Mouse (Mus musculus) 416B (cell line): ENCODE results near the gene Ugt1a10.

ENCODE experiments used
- DNase-seq: peaks from one replicate; pipeline ENCODE4 v3.0.0; 2011; ENCODE audit warnings: low read depth

Ugt1a10 gene

DNA sequence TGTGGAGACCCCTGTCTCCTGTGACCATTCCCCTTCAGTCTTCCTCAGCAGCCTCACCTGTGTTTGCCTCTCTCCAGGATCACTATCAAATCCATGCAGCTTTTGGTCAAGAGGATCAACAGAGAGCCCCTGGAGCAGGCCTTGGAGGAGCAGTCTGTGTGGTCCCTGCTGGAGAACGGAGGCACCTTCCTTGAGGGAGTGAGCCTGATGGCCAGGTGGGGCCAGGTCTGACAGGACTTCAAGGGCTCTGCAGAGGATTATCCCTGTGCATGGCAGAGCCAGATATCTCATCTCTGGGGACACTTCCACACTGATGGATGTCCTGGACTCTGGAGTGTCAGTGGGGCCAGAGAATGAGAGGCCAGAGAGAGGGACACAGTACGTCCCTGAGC lies 200.3 kb downstream of the Ugt1a10 start:
- DNase-seq, result no peak

DNA sequence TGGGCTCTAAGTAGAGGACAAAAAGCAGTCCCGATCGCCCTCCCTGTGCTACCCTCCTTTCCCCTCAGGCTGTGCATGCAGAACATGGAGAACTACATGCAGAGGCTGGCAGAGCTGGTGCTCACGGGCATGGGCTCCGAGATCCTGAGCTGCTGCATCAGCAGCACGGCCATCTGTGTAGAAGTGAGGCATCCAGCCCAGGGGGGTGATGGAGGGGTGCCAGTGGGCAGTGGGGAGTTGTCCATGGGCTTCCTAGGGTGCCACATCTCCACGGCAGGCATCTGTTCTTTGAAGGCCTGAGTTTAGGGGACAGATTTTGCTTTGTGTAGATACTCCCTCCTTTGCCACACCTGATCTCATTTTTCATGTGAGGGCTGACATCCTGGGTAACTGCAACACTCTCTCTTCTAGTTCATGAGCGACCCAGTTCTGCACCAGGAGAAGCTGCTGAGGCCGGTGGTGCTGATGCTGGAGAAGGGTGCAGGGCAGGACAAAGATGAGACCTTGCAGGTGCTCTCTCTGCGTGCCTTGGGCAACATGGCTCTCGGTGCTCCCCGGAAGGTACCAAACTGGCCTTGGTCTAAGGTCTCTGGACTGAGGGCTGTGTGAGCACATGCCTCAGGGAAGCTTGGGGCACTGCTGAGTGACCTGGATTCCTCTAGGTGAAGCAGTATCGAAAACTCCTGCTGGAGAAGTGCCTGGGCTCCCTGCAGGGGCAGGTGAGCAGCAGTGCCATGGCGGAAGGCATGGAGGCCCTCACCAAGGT lies 201.0 kb downstream of the Ugt1a10 start:
- no peak for DNase-seq

DNA sequence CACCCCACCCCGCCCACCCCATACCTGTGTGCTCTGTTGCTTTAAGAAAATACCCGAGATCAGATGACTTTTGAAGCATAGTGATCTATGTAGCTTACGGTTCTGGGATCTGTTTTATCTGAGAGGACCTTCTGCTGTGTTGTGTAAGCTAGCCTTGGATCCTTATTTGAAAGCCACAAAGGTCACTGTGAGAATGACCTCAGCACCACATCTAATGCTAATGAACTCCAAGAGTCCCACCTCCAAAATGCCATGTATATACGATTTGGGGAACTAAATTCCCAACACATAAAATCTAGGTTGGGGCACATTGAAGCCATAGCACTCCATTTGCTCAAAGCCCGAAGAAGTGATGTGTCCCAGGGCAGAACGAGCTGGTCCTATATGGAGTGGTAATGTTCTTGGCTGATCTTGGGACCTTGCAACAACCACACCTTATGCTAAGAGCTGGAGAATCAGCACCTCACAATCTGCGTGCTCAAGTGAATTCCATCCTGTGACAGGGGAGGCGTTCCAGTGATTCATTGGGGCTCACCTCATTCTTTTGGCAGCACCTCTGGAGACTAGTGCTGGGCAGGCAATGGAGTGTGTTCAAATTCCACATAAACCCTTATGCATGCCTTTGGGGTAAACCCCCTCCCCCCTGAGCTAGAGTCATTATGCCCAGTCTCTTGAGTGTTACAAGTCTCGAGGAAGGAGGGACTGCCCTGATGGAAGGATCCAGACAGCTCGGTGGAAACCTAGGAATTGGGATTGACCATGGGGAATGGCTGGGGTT lies 201.9 kb downstream of the Ugt1a10 start:
- DNase-seq, result peak; percentile 67

DNA sequence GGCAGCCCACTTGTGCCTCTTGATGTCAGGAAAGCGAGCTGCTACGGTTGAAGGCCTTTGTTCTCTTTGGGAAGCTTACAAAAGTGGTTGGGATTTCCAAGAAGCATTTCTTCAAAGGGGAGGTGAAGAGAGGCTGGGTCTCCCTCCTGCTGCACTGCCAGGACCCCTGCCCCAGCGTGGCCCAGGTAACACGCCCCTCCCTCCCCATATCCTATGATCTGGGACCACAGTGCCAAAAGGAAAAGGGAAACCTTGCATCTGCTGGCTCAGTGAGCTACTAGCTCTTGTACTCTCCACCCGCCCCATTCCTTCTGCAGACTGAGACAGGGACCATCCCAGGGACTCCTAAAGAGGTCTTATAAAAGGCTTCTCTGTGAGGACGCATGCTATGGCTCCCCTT lies 202.5 kb downstream of the Ugt1a10 start:
- no peak for DNase-seq

DNA sequence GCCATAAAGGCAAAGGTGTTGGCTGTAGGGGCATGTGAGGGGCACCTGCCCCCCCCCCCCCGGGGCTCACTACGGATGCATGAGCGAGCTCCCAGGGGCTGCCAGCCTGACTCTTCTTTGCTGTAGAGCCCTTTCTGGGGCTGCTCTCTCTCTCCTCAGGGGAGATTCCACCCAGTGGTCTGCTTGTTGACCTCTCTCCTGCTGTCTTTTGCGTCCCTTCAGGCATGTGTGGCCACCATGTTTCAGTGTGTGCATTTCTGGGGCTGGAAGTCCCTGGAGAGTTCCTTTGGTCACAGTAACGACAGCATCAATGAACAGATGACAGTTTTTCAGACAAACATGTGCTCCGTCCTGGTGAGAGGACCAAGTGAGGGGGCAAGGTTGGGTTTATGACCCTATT lies 203.2 kb downstream of the Ugt1a10 start:
- no peak for DNase-seq

DNA sequence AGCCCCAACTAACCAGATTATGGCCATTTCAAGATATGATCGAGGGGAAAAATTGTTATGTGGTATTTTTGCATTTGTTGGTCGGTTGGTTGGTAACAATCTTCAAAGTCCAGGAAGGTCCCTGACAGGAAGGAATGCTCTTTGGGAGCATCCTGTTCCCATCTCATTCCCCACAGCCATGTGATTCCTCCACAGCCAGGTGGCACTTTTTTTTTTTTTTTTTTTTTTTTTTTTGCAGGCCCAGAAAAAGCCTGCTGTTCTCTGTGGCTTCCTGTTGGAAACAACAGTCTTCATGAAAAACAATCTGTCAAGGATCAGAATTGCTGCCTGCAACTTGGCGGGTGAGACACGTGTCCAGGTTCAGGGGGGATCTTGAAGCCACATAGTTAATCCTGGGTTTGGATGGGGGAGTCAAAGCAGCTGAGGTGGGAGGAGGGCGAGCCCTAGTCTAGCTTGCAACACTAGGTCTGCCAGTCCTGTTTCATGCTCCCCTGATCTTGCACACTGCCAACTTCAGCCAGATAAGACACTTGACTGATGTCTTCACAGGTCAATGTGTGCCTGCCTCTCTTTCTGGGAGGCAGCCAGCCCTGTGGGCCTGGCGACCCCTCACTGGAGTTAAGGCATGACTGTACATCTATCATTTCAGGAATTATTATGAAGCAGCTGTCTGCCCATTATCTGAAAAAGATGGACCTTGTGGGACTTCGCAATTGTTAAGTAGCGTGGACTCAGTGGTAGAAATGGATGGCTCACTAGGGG lies 203.9 kb downstream of the Ugt1a10 start:
- DNase-seq, result peak; percentile 54

DNA sequence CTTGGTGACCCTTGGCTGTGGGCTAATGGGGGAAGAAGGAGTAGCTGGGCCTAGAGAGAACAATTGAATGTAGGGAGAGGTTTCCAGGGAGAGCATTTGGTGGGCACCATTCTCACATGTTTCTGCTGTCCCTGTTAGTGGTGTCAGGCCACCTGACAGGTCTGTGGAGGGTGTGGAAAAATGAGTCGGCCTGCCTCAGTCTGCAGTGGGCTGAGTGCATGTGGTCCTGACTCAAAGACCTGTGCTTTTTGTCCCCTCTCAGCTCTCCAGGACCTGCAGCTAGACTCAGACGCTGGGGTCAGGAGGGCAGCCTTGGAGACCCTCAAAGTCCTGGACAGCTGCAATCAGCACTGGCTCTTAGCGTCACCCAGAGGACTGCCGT lies 204.4 kb downstream of the Ugt1a10 start:
- no peak for DNase-seq

DNA sequence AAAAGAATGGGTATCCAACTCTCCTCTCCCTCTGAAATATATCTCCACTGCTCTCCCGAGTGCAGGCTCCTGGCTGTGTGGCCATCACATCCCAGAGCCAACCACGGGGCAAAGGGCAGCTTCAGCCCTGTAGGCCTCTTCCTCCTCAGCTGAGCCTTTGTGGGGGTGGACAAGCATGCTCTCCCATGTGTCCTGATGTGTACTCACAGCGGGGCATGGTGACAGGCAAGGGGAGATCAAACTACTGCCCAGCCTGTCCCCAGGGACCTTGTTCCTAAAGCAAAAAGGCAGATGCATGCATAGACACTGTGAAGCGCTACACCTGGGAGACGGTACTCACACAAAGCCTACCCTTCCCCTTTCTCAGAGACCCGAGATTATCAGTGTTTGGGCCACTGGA lies 204.9 kb downstream of the Ugt1a10 start:
- no peak for DNase-seq

DNA sequence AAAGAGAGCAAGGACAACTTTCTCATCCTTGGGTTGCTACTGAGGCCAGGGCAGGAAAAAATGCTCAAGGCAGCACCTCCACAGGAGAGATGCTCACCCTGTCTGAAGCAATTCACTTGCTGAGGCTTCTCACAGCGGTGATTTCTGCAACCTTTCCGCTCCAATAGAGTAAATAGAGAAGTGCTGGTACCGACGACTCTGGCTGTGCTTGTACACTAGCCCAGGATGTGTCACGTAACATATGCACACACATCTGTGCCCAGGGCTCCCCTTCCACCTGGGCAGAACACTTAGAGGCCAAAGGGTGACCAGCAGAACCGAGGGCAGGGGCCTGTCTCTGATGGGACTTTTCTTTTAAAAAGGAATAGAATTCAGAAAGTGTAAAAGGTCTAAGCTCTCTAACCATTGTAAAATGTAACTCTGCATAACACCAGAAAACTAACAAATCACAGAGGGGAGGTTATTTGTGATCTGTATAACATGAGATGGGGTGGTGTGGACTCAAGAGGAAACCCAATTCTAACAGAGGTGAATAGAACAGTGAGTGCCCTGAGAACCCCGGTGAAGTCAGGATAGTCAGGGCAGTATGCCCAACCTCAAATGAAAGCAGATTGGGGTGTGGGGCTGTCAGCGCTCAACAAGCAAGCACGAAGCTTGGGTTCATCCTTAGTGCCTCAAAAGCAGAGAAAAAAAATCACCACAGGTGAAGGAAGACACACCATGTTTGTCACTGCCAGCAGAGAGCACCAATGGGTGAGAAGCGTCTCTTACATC lies 205.6 kb downstream of the Ugt1a10 start:
- peak; percentile 60 for DNase-seq

DNA sequence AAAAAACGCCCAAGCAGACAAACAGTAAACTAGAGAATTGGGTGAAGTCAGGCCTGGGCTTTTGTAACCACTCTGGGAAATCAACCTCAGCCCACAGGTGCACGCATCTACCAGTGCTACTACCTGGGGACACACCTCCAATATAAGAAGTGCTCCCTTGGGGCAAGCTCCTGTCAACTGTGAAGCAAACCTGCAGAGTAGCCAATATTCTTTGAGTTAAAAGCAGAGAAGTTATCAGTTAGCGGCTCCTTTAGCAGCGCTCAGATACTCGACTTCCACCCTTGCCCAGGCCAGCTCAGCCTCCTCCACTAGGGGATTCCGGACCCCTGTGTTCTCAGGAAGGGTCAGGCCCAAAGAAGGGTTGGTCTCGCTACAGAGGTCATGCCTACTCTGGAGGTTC lies 206.5 kb downstream of the Ugt1a10 start:
- DNase-seq, result no peak

DNA sequence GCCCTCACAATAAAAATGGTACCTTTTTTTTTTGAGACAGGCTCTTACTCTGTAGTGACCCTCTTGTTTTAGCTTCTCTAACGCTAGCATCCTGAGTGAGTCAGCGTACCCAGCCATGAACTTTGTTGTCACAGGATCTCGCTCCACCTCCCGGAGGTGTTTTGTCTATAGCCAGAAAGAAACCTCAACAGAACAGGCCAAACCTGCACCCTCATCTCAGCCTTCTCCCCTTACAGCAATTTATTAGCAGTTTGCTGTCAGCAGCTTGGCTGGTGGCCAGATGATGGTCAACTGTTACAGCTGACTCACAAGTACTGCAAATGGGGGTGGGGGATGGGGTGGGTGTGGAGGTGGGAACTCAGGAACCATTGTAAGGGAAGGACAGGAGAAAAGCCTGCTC lies 207.1 kb downstream of the Ugt1a10 start:
- DNase-seq, result peak; percentile 99

DNA sequence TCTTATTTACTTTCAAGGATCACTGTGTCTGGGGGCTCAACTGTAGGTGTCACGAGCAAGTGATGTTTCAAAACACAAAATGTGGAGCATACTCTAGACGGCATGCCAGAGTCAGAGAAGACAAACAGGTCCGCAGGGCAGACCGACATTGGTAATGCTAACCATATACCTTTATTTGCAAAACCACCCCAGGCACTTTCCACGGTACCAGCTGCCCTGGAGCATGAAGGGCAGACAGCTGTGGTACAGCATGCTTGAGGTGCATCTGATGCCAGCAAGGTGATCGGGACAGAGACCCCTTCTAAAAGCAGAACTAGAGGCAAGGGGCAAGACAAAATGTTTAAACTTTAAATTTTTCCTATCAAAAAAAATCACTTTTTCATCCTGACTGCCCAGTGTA lies 207.8 kb downstream of the Ugt1a10 start:
- no peak for DNase-seq

DNA sequence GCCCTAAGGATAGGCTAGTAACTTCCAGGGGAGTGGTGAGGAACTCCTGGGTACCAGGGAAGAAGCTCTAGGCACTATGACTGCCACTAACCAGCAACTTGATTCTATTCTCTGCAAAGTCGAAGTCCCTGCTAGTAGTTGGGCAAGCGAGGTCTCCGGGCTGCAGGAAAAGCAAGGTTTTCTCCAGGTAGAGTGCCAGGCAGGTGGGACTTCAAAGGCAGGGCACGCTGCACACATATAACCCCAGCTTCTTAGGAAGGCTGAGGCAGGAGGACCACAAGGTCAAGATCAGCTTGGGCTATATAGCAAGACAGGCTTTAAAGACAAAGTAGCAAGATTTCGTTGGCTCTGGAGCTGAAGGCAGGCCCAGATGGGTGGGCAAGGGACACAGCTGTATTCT lies 208.6 kb downstream of the Ugt1a10 start:
- DNase-seq, result no peak

DNA sequence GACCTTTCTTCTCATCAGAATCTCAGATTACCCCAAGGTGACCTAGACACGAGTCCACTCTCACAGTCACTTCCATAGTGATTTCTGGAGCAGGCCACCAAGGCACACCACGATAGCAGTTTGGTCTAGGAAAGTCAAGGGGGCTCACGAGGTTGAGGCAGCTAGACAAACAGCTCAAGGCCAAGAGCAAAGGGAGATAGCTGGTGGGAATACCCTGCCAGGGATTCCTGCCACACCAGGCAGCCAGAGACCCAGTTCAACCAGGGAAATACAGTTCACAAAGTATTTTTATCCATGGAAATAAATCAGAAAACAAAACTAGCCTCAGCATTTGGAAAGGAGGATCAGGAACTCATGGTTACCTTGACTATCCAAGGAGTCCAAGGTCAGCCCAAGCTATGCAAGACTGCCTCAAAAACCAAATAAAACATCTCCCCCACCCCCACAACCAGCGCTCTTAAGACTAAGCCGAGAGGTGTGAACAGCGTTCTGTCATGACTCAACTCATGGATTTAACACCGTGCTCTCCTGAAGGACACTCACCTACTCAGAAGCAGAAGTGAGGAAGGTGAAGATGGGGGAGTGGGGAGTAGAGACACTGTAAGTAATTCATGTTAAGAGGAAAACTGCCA lies 209.2 kb downstream of the Ugt1a10 start:
- DNase-seq, result no peak

DNA sequence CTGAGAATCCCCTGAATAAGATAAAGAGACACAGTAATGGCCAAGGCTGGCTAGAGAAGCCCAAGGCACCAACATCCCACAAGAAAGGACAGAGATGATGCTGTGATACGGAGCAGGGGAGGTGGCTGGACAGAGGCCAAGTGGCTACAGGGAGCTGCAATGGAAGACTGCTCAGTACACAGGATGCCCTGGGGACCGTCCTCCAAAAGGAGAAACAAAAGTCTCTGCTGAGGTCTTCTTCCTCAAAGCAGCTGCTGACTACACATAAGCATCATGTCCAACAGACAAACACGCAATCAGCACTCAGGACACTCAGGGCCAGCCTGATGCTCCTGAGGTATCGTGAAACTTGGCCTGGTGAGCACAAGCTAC lies 209.7 kb downstream of the Ugt1a10 start:
- no peak for DNase-seq

DNA sequence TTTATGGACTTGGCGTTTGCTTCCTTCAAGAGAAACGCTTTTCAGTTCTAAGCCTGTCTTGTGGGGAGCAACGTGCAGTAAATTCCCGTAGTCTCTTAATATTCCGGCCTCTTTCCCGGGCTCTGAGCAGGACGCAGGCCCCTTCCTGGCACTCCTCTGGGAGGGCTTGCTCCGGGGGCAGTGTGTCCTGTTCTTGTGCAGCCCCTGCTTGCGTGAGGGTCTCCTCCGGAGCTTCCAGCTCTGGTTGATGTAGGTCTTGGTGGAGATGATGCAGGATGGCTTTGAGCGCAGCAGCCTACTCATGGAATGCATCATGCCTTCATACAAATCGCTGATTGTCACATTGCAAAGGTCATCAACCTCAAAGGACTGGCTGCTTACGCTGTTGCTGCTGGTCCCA lies 210.9 kb downstream of the Ugt1a10 start:
- DNase-seq, result no peak

DNA sequence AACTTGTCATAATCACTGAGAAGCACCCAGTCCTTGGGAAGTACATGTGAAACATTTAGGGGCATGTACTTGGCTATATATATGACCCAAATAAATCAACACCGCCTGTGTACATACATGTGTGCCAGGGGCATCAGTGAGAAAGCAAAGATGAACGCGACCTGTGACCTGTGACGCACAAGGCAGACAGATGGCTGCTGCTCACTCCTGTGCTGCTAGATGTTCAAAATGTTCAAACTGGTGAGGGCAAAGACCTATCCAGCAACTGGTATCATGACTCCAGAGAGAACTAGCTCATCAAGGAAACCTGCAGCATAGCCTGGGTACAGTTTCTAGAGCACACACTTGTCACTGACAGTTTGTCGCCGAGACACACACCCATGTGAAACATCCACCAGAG lies 212.3 kb downstream of the Ugt1a10 start:
- DNase-seq, result no peak

DNA sequence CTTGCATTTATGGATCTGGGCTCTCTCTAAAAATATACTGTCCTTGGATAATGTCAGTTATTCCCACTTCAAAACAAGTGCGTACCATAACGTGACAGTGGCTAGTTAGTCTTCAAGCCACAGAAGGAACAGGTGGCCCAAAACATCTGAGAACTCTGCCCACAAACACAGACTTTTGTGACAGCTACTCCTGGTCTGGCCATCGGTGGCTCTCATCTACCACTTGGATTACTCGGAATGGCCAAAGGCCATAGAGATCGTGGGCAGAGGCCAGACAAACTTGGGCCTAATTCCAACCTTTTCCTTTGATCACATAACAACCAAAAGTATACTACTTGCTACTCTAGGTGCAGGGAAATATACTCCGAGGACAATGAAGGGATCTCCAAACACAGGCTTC lies 212.9 kb downstream of the Ugt1a10 start:
- no peak for DNase-seq
